Mouse (Mus musculus) telencephalon, adult 2 months (tissue): ENCODE data around the gene Arpc2.

Experiments used
- DNase-seq: peaks from one replicate; pipeline ENCODE4 v3.0.0-alpha.2; 2011; ENCODE audit warnings: low read depth, low spot score

Arpc2 gene

GRCm38 (mm10) chr1:74239162-74239561 is 3.3 kb downstream of the Arpc2 start:
- DNase-seq: no peak

- no peak for DNase-seq
Measured at GRCm38 (mm10) chr1:74239618-74240017, 3.7 kb downstream of the Arpc2 start.

GRCm38 (mm10) chr1:74240311-74240710 is 4.4 kb downstream of the Arpc2 start:
- DNase-seq: peak; percentile 92

- no peak for DNase-seq
Measured at GRCm38 (mm10) chr1:74240832-74241231, 4.9 kb downstream of the Arpc2 start.

GRCm38 (mm10) chr1:74245525-74245924 is 9.6 kb downstream of the Arpc2 start:
- DNase-seq: no peak

- DNase-seq: no peak
Measured at GRCm38 (mm10) chr1:74248799-74249198, 12.9 kb downstream of the Arpc2 start.

GRCm38 (mm10) chr1:74249331-74249980 is 13.6 kb downstream of the Arpc2 start:
- DNase-seq: no peak

GRCm38 (mm10) chr1:74250096-74250495 is 14.2 kb downstream of the Arpc2 start:
- DNase-seq: no peak

GRCm38 (mm10) chr1:74255704-74256345 is 19.9 kb downstream of the Arpc2 start:
- no peak for DNase-seq

GRCm38 (mm10) chr1:74256782-74257181 is 20.9 kb downstream of the Arpc2 start:
- DNase-seq: no peak

GRCm38 (mm10) chr1:74262510-74262909 is 26.6 kb downstream of the Arpc2 start:
- no peak for DNase-seq

GRCm38 (mm10) chr1:74268750-74269149 is 32.9 kb downstream of the Arpc2 start:
- no peak for DNase-seq

GRCm38 (mm10) chr1:74271659-74272058 is 35.8 kb downstream of the Arpc2 start:
- no peak for DNase-seq

- DNase-seq: no peak
Measured at GRCm38 (mm10) chr1:74275015-74275414, 39.1 kb downstream of the Arpc2 start.

GRCm38 (mm10) chr1:74277041-74277440 is 41.2 kb downstream of the Arpc2 start:
- no peak for DNase-seq

- DNase-seq: no peak
Measured at GRCm38 (mm10) chr1:74277883-74278537, 42.1 kb downstream of the Arpc2 start.

GRCm38 (mm10) chr1:74278538-74278937 is 42.7 kb downstream of the Arpc2 start, which contains the start of gene Gpbar1:
TSS of gene Gpbar1 (plus strand) at chr1:74278550.
- DNase-seq: no peak

GRCm38 (mm10) chr1:74278988-74279387 is 43.1 kb downstream of the Arpc2 start:
- DNase-seq: no peak

GRCm38 (mm10) chr1:74280591-74281325 is 44.9 kb downstream of the Arpc2 start:
- DNase-seq: no peak

- no peak for DNase-seq
Measured at GRCm38 (mm10) chr1:74281372-74281771, 45.5 kb downstream of the Arpc2 start.

- DNase-seq: no peak
Measured at GRCm38 (mm10) chr1:74281886-74282285, 46.0 kb downstream of the Arpc2 start.
